Mouse (Mus musculus) lung, embryonic 14.5 days (tissue): Measurements from ENCODE around the gene Ubash3b. TPM values are rescaled to one million over a fixed set of nuclear protein-coding genes. Genes with fewer than 3 reads are reported as not detected.

Experiments
- ATAC-seq: fragments of 200-750 bp; cut with Nextera tagmentation; 2 replicates; pipeline ENCODE4 v1.8.0; 2017; ENCODE audit warnings: mild to moderate bottlenecking, moderate TSS enrichment, moderate library complexity; ENCODE audit not compliant: insufficient read depth
- DNase-seq: peaks from one replicate; pipeline ENCODE4 v3.0.0-alpha.2; 2015
- H3K27ac ChIP-seq: fragments of 300-500 bp; sonication (generic); 2 replicates; pipeline ENCODE4 v1.5.1; 2014; ENCODE audit warnings: low read depth, mild to moderate bottlenecking, moderate library complexity
- H3K27me3 ChIP-seq: fragments of 300-500 bp; sonication (generic); 2 replicates; pipeline ENCODE4 v1.6.1; 2014; ENCODE audit warnings: low read length, control low read depth; ENCODE audit not compliant: insufficient read depth
- H3K36me3 ChIP-seq: fragments of 300-500 bp; sonication (generic); 2 replicates; pipeline ENCODE4 v1.6.1; 2014; ENCODE audit warnings: control low read depth; ENCODE audit not compliant: insufficient read depth
- H3K4me1 ChIP-seq: fragments of 300-500 bp; sonication (generic); 2 replicates; pipeline ENCODE4 v1.6.1; 2014; ENCODE audit warnings: antibody characterized with exemption, control low read depth; ENCODE audit not compliant: insufficient read depth
- H3K4me2 ChIP-seq: fragments of 300-500 bp; sonication (generic); 2 replicates; pipeline ENCODE4 v1.6.1; 2014; ENCODE audit warnings: mild to moderate bottlenecking
- H3K4me3 ChIP-seq: fragments of 300-500 bp; sonication (generic); 2 replicates; pipeline ENCODE4 v1.5.1; 2014; ENCODE audit warnings: low read depth, low read length
- H3K9ac ChIP-seq: fragments of 300-500 bp; sonication (generic); 2 replicates; pipeline ENCODE4 v1.6.1; 2014
- H3K9me3 ChIP-seq: fragments of 300-500 bp; sonication (generic); 2 replicates; pipeline ENCODE4 v1.6.1; 2016; ENCODE audit warnings: low read depth, low read length, control low read depth
- CTCF ChIP-seq: IDR thresholded peaks from 2 replicates; pipeline ENCODE4 v1.5.1; 2016; ENCODE audit warnings: antibody characterized with exemption, low read depth
- WGBS: fragments of 180-500 bp; shearing (Covaris S2); extraction: QIAGEN DNeasy Blood & Tissue Kit; methylation state at CpG from one replicate; pipeline ENCODE4 v1.1.7; 2014; 5-methylcytosine and 5-hydroxymethylcytosine counted together
- polyA plus RNA-seq: library from polyadenylated mRNA; unstranded; fragments of >200 nt; fragmentation: Nextera tagmentation; extraction: Ambion mirVana; gene quantifications from 2 replicates; pipeline ENCODE4 v1.2.1, GENCODE M21; 2014

Gene Ubash3b
- 6.2 and 8.0 TPM in 2 replicates for polyA plus RNA-seq

DNA sequence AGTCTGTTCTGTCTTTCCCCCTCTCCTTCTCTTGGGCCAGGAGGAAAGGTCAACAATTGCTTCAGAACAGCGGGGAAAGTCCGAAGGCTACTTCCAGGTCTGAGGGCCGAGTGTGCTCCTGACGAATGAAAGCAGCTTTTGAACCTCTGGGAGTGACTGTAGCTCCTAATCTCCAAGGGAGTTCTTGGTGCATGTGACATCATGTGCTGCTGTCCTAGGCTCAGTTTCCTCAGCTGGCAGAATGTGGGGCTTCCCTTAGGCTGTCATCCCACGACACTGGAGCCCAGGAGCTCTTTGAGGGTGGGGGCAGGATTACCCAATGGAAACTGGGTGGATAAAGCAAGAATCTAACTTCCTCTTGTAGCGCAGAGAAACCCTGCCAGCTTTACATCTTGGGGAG lies at the start of gene Ubash3b:
Gene Ubash3b (minus strand): TSS at position 285 of the 400 bp plus-strand sequence.
- Histone ChIP-seq H3K9me3 (no peaks in the 10 kb centered on the region), H3K4me2 (no peak within 1 kb of the TSS), H3K4me3 (no peak within 1 kb of the TSS), H3K27ac (no peak within 1 kb of the TSS), H3K27me3 (peaks cover 5% of the 10 kb centered on the region), H3K36me3 (no peaks in the 10 kb centered on the region), H3K4me1 (no peaks in the 10 kb centered on the region; the same call in 1 of the 2 replicates), H3K9ac (no peak within 1 kb of the TSS)
- DNase-seq, result no peak
- 65% methylated on average over 6 of the region's 6 CpGs for WGBS
- no peak for TF ChIP-seq CTCF
- no peak for ATAC-seq

GRCm38 (mm10) chr9:41207130-41208104 lies 45.9 kb upstream of the Ubash3b start:
- Histone ChIP-seq H3K4me3 (peak overlapping the region; percentile 30), H3K9ac (peak overlapping the region; percentile 37), H3K27me3 (no peaks in the 10 kb centered on the region), H3K4me2 (peak overlapping the region; percentile 55), H3K36me3 (no peaks in the 10 kb centered on the region), H3K9me3 (no peaks in the 10 kb centered on the region), H3K27ac (peak overlapping the region; percentile 88), H3K4me1 (no peaks in the 10 kb centered on the region)
- peak; percentile 87 for TF ChIP-seq CTCF
- DNase-seq, result peak; percentile 99
- 6% methylated on average over 28 of the region's 28 CpGs for WGBS
- ATAC-seq, result peak; percentile 91

DNA sequence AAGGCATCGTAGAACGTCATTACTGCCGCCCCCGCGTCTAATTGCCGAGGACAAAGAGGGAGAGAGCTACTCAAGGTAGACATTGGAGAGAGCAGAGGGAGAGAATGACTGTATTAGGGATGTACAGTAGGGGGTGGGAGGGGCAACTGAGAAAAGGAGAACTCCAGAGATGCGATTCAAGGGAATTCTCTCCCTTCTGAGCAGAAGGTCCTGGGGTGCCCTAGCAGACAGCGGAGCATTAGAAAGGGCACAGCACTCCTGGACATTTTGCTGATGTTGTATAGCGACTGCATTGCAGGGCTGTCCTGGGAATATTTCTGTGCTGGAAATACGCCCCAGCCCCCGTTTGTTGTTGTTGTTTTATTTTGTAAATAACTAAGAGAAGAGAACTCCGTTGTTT lies 45.2 kb upstream of the Ubash3b start:
- Histone ChIP-seq H3K4me1 (no peaks in the 10 kb centered on the region), H3K36me3 (no peaks in the 10 kb centered on the region), H3K27me3 (no peaks in the 10 kb centered on the region), H3K27ac (no peak overlapping the region), H3K9me3 (no peaks in the 10 kb centered on the region), H3K9ac (no peak overlapping the region), H3K4me2 (no peak overlapping the region), H3K4me3 (no peak overlapping the region)
- 79% methylated on average over 12 of the region's 12 CpGs for WGBS
- ATAC-seq (no peak), DNase-seq (no peak)
- no peak for TF ChIP-seq CTCF

- Histone ChIP-seq H3K4me2 (no peak overlapping the region), H3K27me3 (no peaks in the 10 kb centered on the region), H3K36me3 (no peaks in the 10 kb centered on the region), H3K4me1 (no peaks in the 10 kb centered on the region), H3K27ac (no peak overlapping the region), H3K4me3 (no peak overlapping the region), H3K9ac (no peak overlapping the region), H3K9me3 (no peaks in the 10 kb centered on the region)
- TF ChIP-seq CTCF, result peak; percentile 15; the same call in 1 of the 2 replicates
- DNase-seq, result no peak
- 57% methylated on average over 3 of the region's 3 CpGs for WGBS
- ATAC-seq, result no peak
Measured at GRCm38 (mm10) chr9:41205267-41205666, 43.8 kb upstream of the Ubash3b start.

DNA sequence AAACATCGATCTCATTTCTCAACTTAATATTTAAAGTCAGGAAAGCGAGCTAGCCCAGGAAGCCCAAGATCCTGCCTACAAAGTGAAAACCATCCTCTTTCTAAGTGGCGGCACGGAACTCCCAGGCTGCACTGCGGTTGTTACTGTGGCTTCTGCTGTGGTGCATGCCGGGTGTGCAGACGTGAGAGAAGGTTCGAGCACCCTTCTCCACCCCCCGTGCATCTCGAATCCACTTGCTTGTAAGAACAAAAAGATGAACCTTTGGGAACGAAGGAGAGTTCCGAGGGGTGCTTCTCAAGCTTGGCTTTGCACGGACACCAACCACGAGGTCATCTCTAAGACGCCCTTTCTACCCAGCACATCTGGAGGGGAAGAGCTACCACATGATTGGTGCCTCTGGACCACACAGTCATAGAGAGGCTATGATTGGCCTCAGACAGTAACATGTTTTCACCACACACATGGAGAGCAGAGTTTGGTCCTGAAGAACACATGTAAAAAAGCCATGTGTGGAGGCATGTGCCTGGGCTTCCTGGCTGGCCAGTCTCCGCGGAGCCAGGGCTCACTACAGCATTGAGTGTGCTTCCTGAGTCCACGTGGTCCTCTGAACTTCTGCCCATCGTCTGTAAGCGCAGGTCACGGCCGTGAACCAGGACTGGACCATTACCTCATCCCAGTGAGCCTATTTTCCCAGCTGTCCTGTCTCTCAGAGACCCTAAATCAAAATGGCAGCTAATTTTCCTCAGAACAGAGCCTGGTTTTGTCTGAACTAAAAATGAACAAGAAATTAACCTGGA lies 38.2 kb upstream of the Ubash3b start:
- DNase-seq (no peak), ATAC-seq (no peak)
- H3K9ac ChIP-seq, result no peak overlapping the region
- TF ChIP-seq CTCF, result no peak
- no peak overlapping the region for H3K4me2 ChIP-seq
- H3K27ac ChIP-seq, result no peak overlapping the region
- H3K27me3 ChIP-seq, result no peaks in the 10 kb centered on the region
- H3K4me1 ChIP-seq, result no peaks in the 10 kb centered on the region
- H3K36me3 ChIP-seq, result no peaks in the 10 kb centered on the region
- no peak overlapping the region for H3K4me3 ChIP-seq
- no peaks in the 10 kb centered on the region for H3K9me3 ChIP-seq
- 78% methylated on average over 22 of the region's 22 CpGs for WGBS

DNA sequence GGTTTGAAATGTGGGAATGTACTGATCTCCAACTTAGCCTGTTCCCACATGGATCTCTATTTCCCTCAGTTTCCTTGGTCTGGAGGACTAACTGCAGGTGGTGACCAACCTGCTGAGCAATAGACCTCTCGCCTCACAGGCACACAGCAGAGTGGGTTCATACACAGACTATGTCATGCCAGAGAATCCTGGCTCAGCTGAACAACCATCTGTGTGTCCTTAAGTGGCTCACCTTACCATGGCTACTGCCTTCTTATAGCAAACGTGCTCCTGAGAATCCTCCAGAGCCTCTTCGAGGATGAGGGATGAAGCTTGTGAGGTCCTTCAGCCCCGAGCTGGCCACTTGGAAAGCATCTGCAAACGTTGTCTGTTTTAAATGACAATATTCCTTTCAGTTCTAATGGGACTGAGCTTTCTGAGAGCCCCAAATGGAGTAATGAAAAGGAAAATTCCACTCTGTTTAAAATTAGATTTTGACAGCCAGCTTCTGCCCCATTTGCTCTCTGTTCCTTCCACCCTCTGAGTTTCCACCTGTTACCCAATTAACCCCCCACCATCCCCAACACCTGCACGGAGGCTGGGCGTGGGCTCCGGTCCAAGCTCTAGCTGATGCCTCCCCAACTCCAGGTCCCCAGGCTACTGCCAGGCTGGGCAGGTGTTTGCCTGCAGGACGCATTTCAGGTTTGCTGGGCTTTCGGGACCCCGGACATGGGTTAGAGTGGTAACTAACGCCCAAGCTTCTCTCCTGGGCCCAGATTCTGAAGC lies 37.2 kb upstream of the Ubash3b start:
- Histone ChIP-seq H3K27ac (no peak overlapping the region), H3K36me3 (no peaks in the 10 kb centered on the region), H3K4me2 (no peak overlapping the region), H3K9me3 (no peaks in the 10 kb centered on the region), H3K27me3 (no peaks in the 10 kb centered on the region), H3K4me1 (no peaks in the 10 kb centered on the region), H3K9ac (no peak overlapping the region), H3K4me3 (no peak overlapping the region)
- ATAC-seq (no peak), DNase-seq (no peak)
- WGBS, result 67% methylated on average over 12 of the region's 12 CpGs
- TF ChIP-seq CTCF, result no peak
